Mouse (Mus musculus) liver, embryonic 14.5 days (tissue): Measurements from ENCODE around the gene Iqcn. TPM values are rescaled to one million over a fixed set of nuclear protein-coding genes. Genes with fewer than 3 reads are reported as not detected.

Experiments
- ATAC-seq: fragments of 200-750 bp; cut with Nextera tagmentation; 2 replicates; pipeline ENCODE4 v1.8.0; 2017; ENCODE audit warnings: moderate number of reproducible peaks, mild to moderate bottlenecking, moderate library complexity; ENCODE audit not compliant: insufficient read depth
- DNase-seq, 3 experiments: peaks; one replicate each; pipeline ENCODE4 v3.0.0-alpha.2; 2012 to 2013; ENCODE audit warnings: low read depth in 3 of 3, low spot score in 3 of 3
- H3K27ac ChIP-seq: fragments of 300-500 bp; sonication (generic); 2 replicates; pipeline ENCODE4 v1.5.1; 2014; ENCODE audit warnings: moderate library complexity, mild to moderate bottlenecking, control low read depth, inconsistent platforms
- H3K27me3 ChIP-seq: fragments of 300-500 bp; sonication (generic); 2 replicates; pipeline ENCODE4 v1.6.1; 2014; ENCODE audit warnings: mild to moderate bottlenecking, low read length, moderate library complexity; ENCODE audit not compliant: control insufficient read depth, insufficient read depth
- H3K36me3 ChIP-seq: fragments of 300-500 bp; sonication (generic); replicated peaks from 2 replicates; pipeline ENCODE4 v1.6.1; 2014; ENCODE audit warnings: low read depth; ENCODE audit not compliant: control insufficient read depth, insufficient read depth
- H3K4me1 ChIP-seq, 2 experiments: fragments of 200-500 bp in 1 of 2; fragments of 300-500 bp in 1 of 2; sonication (generic) in 1 of 2; replicated peaks; 2 replicates each; pipeline ENCODE4 v1.6.1; 2012 to 2014; ENCODE audit warnings: antibody characterized with exemption in 1 of 2, inconsistent platforms in 1 of 2, low read length in 1 of 2; ENCODE audit not compliant: control insufficient read depth in 2 of 2, insufficient read depth in 2 of 2
- H3K4me2 ChIP-seq: fragments of 300-500 bp; sonication (generic); 2 replicates; pipeline ENCODE4 v1.6.1; 2014; ENCODE audit warnings: low read depth, mild to moderate bottlenecking, control low read depth, moderate library complexity
- H3K4me3 ChIP-seq, 2 experiments: fragments of 200-500 bp in 1 of 2; fragments of 300-500 bp in 1 of 2; sonication (generic) in 1 of 2; 2 replicates each; pipeline ENCODE4 v1.5.1; 2012 to 2014; ENCODE audit warnings: low read depth in 2 of 2, low read length in 2 of 2, mild to moderate bottlenecking in 2 of 2, control low read depth in 1 of 2, inconsistent platforms in 1 of 2, moderate library complexity in 1 of 2; ENCODE audit not compliant: insufficient read depth in 1 of 2
- H3K9ac ChIP-seq: fragments of 300-500 bp; sonication (generic); replicated peaks from 2 replicates; pipeline ENCODE4 v1.6.1; 2014; ENCODE audit warnings: mild to moderate bottlenecking, control low read depth, moderate library complexity
- H3K9me3 ChIP-seq: fragments of 300-500 bp; sonication (generic); 2 replicates; pipeline ENCODE4 v1.6.1; 2016; ENCODE audit warnings: low read length, mixed read lengths; ENCODE audit not compliant: control insufficient read depth
- CTCF ChIP-seq: IDR thresholded peaks from 2 replicates; pipeline ENCODE4 v1.5.1; 2016; ENCODE audit warnings: antibody characterized with exemption, low read depth, control low read depth
- EP300 ChIP-seq: IDR thresholded peaks from 2 replicates; pipeline ENCODE4 v1.6.1; 2016; ENCODE audit warnings: antibody characterized with exemption, low read depth
- WGBS: fragments of 180-500 bp; shearing (Covaris S2); extraction: QIAGEN DNeasy Blood & Tissue Kit; methylation state at CpG from one replicate; pipeline ENCODE4 v1.1.7; 2014; ENCODE audit not compliant: insufficient replicate concordance; 5-methylcytosine and 5-hydroxymethylcytosine counted together
- polyA plus RNA-seq, 2 experiments: library from polyadenylated mRNA; depleted of rRNA in 1 of 2; stranded (reverse) in 1 of 2; unstranded in 1 of 2; fragments of >200 nt; fragmentation: Nextera tagmentation in 1 of 2; extraction: Ambion mirVana in 1 of 2; gene quantifications; 2 replicates each; pipeline versions ENCODE4 v1.2.1 to v1.2.3; 2012 to 2014

The Iqcn gene
- polyA plus RNA-seq, 2 experiments = not detected

DNA sequence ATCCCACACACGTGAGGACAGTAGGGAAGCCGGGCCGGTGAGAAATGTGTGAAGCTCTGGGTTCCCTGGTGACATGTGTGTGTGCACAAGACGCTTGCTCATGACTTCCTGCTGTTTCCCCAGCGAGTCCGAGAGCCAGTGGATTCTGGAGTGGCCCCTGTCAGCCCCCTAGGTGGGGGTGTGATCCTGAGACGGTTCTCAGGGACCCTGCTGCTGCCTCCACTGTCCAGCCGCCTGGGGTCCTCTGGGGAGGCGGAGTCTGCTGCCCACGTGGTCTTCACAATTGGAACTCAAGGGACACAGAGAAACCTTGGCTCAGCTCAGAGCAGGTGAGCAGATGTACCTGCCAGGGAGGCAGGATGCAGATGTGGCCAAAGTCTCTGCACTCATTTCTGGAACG, 23.5 kb downstream of the Iqcn start:
- DNase-seq (no peak), ATAC-seq (no peak)
- 37% methylated on average over 11 of the region's 11 CpGs for WGBS
- Histone ChIP-seq H3K9me3 (no peaks in the 10 kb centered on the region), H3K4me3 (no peak overlapping the region), H3K4me2 (no peak overlapping the region), H3K27me3 (peaks cover 32% of the 10 kb centered on the region), H3K36me3 (no peaks in the 10 kb centered on the region), H3K9ac (no peak overlapping the region), H3K4me1 (0 out of 4 replicates have a peak, but pooled peaks cover 0 to 2% of the 10 kb centered on the region in 2 experiments), H3K27ac (no peak overlapping the region)
- no peak for TF ChIP-seq CTCF
- no peak for TF ChIP-seq EP300

DNA sequence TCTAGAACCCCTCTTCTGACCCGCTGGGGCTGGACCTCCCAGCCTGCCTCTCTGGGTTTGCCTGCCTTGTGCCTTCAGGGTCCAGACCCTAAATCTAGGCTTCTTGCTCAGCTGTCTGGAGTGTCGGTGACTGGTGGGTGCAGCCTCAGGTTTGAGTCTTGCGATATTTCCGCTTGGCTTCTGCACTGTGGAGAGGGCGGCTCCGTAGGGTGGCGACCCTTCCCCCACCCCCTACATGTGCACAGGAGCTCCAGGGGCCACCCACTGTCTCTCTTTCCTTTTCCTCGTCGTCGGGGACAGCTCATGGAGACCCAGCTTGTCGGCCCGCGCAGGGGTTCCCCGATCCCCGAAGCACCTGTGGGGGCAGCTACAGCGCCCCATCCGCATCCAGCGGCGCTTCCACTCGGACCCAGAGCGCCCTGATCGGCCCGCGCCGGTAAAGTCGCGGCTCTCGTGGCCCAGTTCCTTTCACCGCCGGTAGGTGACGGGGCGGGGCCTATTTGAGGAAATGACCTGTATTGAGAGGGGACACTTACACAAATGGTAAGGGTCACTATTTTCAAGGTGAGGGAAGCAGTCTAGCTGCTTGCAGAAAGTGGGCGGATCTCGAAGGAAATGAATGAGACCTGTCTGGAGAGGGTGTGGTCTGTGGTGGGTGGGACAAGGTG, 26.7 kb downstream of the Iqcn start:
- Histone ChIP-seq H3K27ac (no peak overlapping the region), H3K27me3 (peaks cover 32% of the 10 kb centered on the region)

DNA sequence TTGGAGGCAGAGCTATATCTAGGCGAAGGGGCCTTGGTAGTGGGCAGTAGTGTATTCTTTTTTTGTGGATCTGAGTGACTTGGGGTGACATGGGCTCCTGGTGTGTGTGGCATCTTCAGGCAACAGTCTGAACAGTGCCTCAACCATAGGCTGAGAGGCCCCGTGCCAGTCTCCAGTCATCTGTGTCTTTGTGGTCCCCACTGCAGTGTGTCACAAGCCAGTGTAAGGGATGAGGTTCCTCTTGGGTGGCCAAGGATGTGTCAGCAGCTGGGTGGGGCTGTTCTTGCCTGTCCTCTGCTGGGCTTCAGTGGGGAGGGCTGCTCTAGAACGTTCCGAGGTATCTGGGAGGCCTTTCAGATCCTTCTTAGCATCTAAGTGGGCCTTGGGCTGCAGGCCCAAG, 27.7 kb downstream of the Iqcn start:
- no peak overlapping the region for H3K27ac ChIP-seq

More for the DNA sequence above, 26.7 kb downstream of the Iqcn start:
- DNase-seq (no peak), ATAC-seq (no peak)
- 2% methylated on average over 34 of the region's 34 CpGs for WGBS
- H3K4me1 ChIP-seq = 0 out of 4 replicates have a peak, but pooled peaks cover 0 to 2% of the 10 kb centered on the region in 2 experiments
- no peak overlapping the region for H3K9ac ChIP-seq
- no peaks in the 10 kb centered on the region for H3K9me3 ChIP-seq
- H3K4me3 ChIP-seq = peak overlapping the region; percentile 17 to 24; a peak in 2 of 4 replicates
- H3K4me2 ChIP-seq = peak overlapping the region; percentile 53
- TF ChIP-seq EP300 (no peak), CTCF (peak; percentile 61; the same call in 1 of the 2 replicates)
- H3K36me3 ChIP-seq = no peaks in the 10 kb centered on the region

GRCm38 (mm10) chr8:70737705-70738104, 34.4 kb downstream of the Iqcn start:
- no peak overlapping the region for H3K27ac ChIP-seq
- H3K4me2 ChIP-seq = no peak overlapping the region
- TF ChIP-seq CTCF (no peak), EP300 (no peak)
- peaks cover 12% of the 10 kb centered on the region for H3K27me3 ChIP-seq
- H3K4me1 ChIP-seq = 0 out of 4 replicates have a peak, but pooled peaks cover 0 to 2% of the 10 kb centered on the region in 2 experiments
- ATAC-seq (no peak), DNase-seq (no peak)
- 46% methylated on average over 5 of the region's 5 CpGs for WGBS
- H3K4me3 ChIP-seq = no peak overlapping the region
- no peaks in the 10 kb centered on the region for H3K36me3 ChIP-seq
- H3K9me3 ChIP-seq = no peaks in the 10 kb centered on the region
- H3K9ac ChIP-seq = no peak overlapping the region

More for the DNA sequence above, 27.7 kb downstream of the Iqcn start:
- Histone ChIP-seq H3K4me2 (no peak overlapping the region), H3K9ac (no peak overlapping the region), H3K4me1 (0 out of 4 replicates have a peak, but pooled peaks cover 0 to 2% of the 10 kb centered on the region in 2 experiments), H3K27me3 (peaks cover 32% of the 10 kb centered on the region), H3K4me3 (no peak overlapping the region), H3K9me3 (no peaks in the 10 kb centered on the region), H3K36me3 (no peaks in the 10 kb centered on the region)
- ATAC-seq = no peak
- DNase-seq = no peak
- TF ChIP-seq EP300 = no peak
- 66% methylated on average over 4 of the region's 4 CpGs for WGBS

DNA sequence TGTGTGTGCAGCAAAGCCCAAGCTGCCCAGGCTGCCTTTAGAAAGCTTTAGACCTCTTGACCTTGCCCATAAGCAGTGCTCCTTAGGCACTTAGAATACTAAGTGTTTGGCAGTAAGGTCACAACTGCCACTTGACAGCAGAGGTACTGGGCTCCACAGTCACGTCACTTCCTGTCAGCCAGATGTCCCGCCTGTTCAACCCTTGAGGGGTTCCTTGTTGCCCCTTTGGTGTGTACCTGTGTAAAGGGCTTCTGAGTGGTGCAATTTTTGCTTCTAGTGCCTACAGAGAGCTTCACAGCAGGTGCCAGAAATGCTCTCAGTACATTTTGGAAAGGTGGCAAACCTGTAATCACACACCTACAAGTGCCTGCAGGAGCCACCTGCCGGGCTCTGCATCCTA, 35.0 kb downstream of the Iqcn start:
- H3K4me1 ChIP-seq = 0 out of 4 replicates have a peak, but pooled peaks cover 0 to 2% of the 10 kb centered on the region in 2 experiments
- H3K9ac ChIP-seq = no peak overlapping the region
- H3K4me2 ChIP-seq = no peak overlapping the region
- no peaks in the 10 kb centered on the region for H3K36me3 ChIP-seq
- no peak for ATAC-seq
- WGBS = 35% methylated on average over 3 of the region's 3 CpGs
- no peak overlapping the region for H3K4me3 ChIP-seq
- no peak overlapping the region for H3K27ac ChIP-seq
- peaks cover 17% of the 10 kb centered on the region for H3K27me3 ChIP-seq
- no peak for DNase-seq
- no peaks in the 10 kb centered on the region for H3K9me3 ChIP-seq
- TF ChIP-seq CTCF = no peak
